Mouse (Mus musculus): ENCODE data around the gene Babam2. TPM values are rescaled to one million over a fixed set of nuclear protein-coding genes. Genes with fewer than 3 reads are reported as not detected.

Babam2 gene
- polyA plus RNA-seq, 1 experiment from 2014 or later = 122 TPM

GRCm38 (mm10) chr5:32066015-32066734 is 368.7 kb downstream of the Babam2 start:
- DNase-seq (ENCODE audit: low read depth, low spot score) (no peak), ATAC-seq (no peak)
- in situ Hi-C loops (cut with MboI; ENCODE audit: low pct_unique_long_range_greater_than_20kb) = no loop called here
- no peaks in the 10 kb centered on the region for H3K27me3 ChIP-seq
- CTCF ChIA-PET = interaction anchor here (1.5 kb wide), 1 partner anchor 10 kb away, joined by 3 read pairs; no protein-coding TSS in a partner anchor
- POLR2A ChIA-PET = no interaction called here
- no peak for TF ChIP-seq CTCF (IDR thresholded peaks at IDR 0.05)

GRCm38 (mm10) chr5:32066839-32067238 is 369.4 kb downstream of the Babam2 start:
- TF ChIP-seq CTCF (IDR thresholded peaks at IDR 0.05) = no peak
- no peak for DNase-seq (ENCODE audit: low read depth, low spot score)
- POLR2A ChIA-PET = no interaction called here
- CTCF ChIA-PET = interaction anchor here (1.2 to 1.5 kb wide), 2 partner anchors 11 kb away, joined by 3 read pairs; no protein-coding TSS in a partner anchor
- no peaks in the 10 kb centered on the region for H3K27me3 ChIP-seq
- ATAC-seq = no peak
- in situ Hi-C loops (cut with MboI; ENCODE audit: low pct_unique_long_range_greater_than_20kb) = no loop called here

DNA sequence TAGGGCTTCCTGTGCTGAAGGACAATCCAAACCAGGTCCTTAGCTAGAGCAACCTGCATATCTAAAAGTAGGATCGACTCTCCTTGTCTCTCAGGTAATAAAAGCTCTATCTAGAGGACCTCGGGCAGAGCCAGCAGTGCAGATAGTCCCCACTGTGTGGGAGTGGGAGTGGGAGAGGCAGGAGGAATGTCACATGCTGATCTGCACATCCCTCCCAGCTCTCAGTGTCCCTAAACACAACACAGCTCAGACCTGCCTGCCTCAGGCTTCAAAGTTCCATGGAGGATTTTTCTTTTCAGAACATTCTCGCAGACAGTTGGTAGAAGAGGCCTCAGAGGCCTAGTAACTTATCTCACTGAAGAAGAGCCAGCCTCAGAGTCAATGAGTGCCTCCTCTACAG is 371.1 kb downstream of the Babam2 start:
- ChIA-PET POLR2A (no interaction called here), CTCF (no interaction called here)
- DNase-seq (ENCODE audit: low read depth, low spot score) (no peak), ATAC-seq (no peak)
- H3K27me3 ChIP-seq = no peaks in the 10 kb centered on the region
- no peak for TF ChIP-seq CTCF (IDR thresholded peaks at IDR 0.05)
- in situ Hi-C loops (cut with MboI; ENCODE audit: low pct_unique_long_range_greater_than_20kb) = no loop called here

GRCm38 (mm10) chr5:32069096-32069495 is 371.6 kb downstream of the Babam2 start:
- no peaks in the 10 kb centered on the region for H3K27me3 ChIP-seq
- ATAC-seq = no peak
- ChIA-PET CTCF (no interaction called here), POLR2A (no interaction called here)
- no peak for TF ChIP-seq CTCF (IDR thresholded peaks at IDR 0.05)
- in situ Hi-C loops (cut with MboI; ENCODE audit: low pct_unique_long_range_greater_than_20kb) = no loop called here
- no peak for DNase-seq (ENCODE audit: low read depth, low spot score)

- CTCF ChIA-PET = no interaction called here
- H3K27me3 ChIP-seq = no peaks in the 10 kb centered on the region
- no peak for TF ChIP-seq CTCF (IDR thresholded peaks at IDR 0.05)
- in situ Hi-C loops (cut with MboI; ENCODE audit: low pct_unique_long_range_greater_than_20kb) = no loop called here
- POLR2A ChIA-PET = no interaction called here
- no peak for DNase-seq (ENCODE audit: low read depth, low spot score)
- ATAC-seq = no peak
Observed at GRCm38 (mm10) chr5:32069566-32070169, 372.2 kb downstream of the Babam2 start.

- no peak for DNase-seq (ENCODE audit: low read depth, low spot score)
- no peak for TF ChIP-seq CTCF (IDR thresholded peaks at IDR 0.05)
- in situ Hi-C loops (cut with MboI; ENCODE audit: low pct_unique_long_range_greater_than_20kb) = no loop called here
- ChIA-PET CTCF (no interaction called here), POLR2A (interaction anchor here (1.3 kb wide), 1 partner anchor 38 kb away, joined by 3 read pairs; no protein-coding TSS in a partner anchor)
- H3K27me3 ChIP-seq = no peaks in the 10 kb centered on the region
- no peak for ATAC-seq
Observed at GRCm38 (mm10) chr5:32070781-32071180, 373.3 kb downstream of the Babam2 start.

GRCm38 (mm10) chr5:32071314-32071713 is 373.8 kb downstream of the Babam2 start:
- TF ChIP-seq CTCF (IDR thresholded peaks at IDR 0.05) = no peak
- H3K27me3 ChIP-seq = no peaks in the 10 kb centered on the region
- in situ Hi-C loops (cut with MboI; ENCODE audit: low pct_unique_long_range_greater_than_20kb) = no loop called here
- ChIA-PET POLR2A (interaction anchor here (0.6 to 1.3 kb wide), 2 partner anchors 39 to 116 kb away, joined by 3 read pairs; no protein-coding TSS in a partner anchor), CTCF (no interaction called here)
- no peak for DNase-seq (ENCODE audit: low read depth, low spot score)
- ATAC-seq = no peak

GRCm38 (mm10) chr5:32071824-32072223 is 374.3 kb downstream of the Babam2 start:
- ChIA-PET POLR2A (interaction anchor here (1.1 to 1.3 kb wide), 2 partner anchors 13 to 39 kb away, joined by 3 read pairs; no protein-coding TSS in a partner anchor), CTCF (no interaction called here)
- no peak for TF ChIP-seq CTCF (IDR thresholded peaks at IDR 0.05)
- no peaks in the 10 kb centered on the region for H3K27me3 ChIP-seq
- no peak for ATAC-seq
- in situ Hi-C loops (cut with MboI; ENCODE audit: low pct_unique_long_range_greater_than_20kb) = no loop called here
- no peak for DNase-seq (ENCODE audit: low read depth, low spot score)

GRCm38 (mm10) chr5:32072877-32073276 is 375.4 kb downstream of the Babam2 start:
- no peaks in the 10 kb centered on the region for H3K27me3 ChIP-seq
- POLR2A ChIA-PET = interaction anchor here (1.1 kb wide), 1 partner anchor 14 kb away, joined by 3 read pairs; no protein-coding TSS in a partner anchor
- CTCF ChIA-PET = no interaction called here
- DNase-seq (ENCODE audit: low read depth, low spot score) (no peak), ATAC-seq (no peak)
- no peak for TF ChIP-seq CTCF (IDR thresholded peaks at IDR 0.05)
- in situ Hi-C loops (cut with MboI; ENCODE audit: low pct_unique_long_range_greater_than_20kb) = no loop called here

- CTCF ChIA-PET = interaction anchor here (1.4 to 2.2 kb wide), 2 partner anchors 14 to 20 kb away, joined by 4 to 8 read pairs; no protein-coding TSS in a partner anchor
- no peak for DNase-seq (ENCODE audit: low read depth, low spot score)
Observed at GRCm38 (mm10) chr5:32074053-32074452, 376.6 kb downstream of the Babam2 start.

GRCm38 (mm10) chr5:32077139-32077538 is 379.7 kb downstream of the Babam2 start:
- CTCF ChIA-PET = interaction anchor here (1.3 kb wide), 1 partner anchor 21 kb away, joined by 4 read pairs; no protein-coding TSS in a partner anchor
- no peaks in the 10 kb centered on the region for H3K27me3 ChIP-seq
- ATAC-seq = no peak
- no peak for TF ChIP-seq CTCF (IDR thresholded peaks at IDR 0.05)
- in situ Hi-C loops (cut with MboI; ENCODE audit: low pct_unique_long_range_greater_than_20kb) = no loop called here
- POLR2A ChIA-PET = interaction anchor here (1.1 kb wide), 1 partner anchor 9 kb away, joined by 3 read pairs; no protein-coding TSS in a partner anchor
- no peak for DNase-seq (ENCODE audit: low read depth, low spot score)

More at GRCm38 (mm10) chr5:32074053-32074452, 376.6 kb downstream of the Babam2 start:
- no peak for TF ChIP-seq CTCF (IDR thresholded peaks at IDR 0.05)
- POLR2A ChIA-PET = no interaction called here
- no peaks in the 10 kb centered on the region for H3K27me3 ChIP-seq
- in situ Hi-C loops (cut with MboI; ENCODE audit: low pct_unique_long_range_greater_than_20kb) = no loop called here
- ATAC-seq = no peak
